Mouse (Mus musculus): ENCODE measurements around the gene Dhfr. TPM values are rescaled to one million over a fixed set of nuclear protein-coding genes. Genes with fewer than 3 reads are reported as not detected.
"Not testable (repeated sequence)": the region's sequence is repeated elsewhere in the genome, so short reads cannot be mapped to it uniquely, and the experiment has no call there.

Dhfr gene
- total RNA-seq (2022) = 1 to 10 TPM; 1.4 to 2.0 (median 1.9) TPM

GRCm38 (mm10) chr13:92354456-92355271 is at the start of gene Dhfr, which contains the start of gene Msh3:
Gene Dhfr, plus strand, starts transcription at chr13:92354726.
Gene Msh3, minus strand, starts transcription at chr13:92355003.
- DNase-seq (ENCODE audit: low spot score in 2 of 2) = peak; percentile 91 to 98

- DNase-seq (ENCODE audit: low spot score in 2 of 2) = no peak
These were observed 48.8 kb upstream of the Dhfr start, which contains the start of gene Gm20379 for GRCm38 (mm10) chr13:92305680-92306079. Gene Gm20379, plus strand, starts transcription at chr13:92305980.

GRCm38 (mm10) chr13:92314613-92315012 is 39.9 kb upstream of the Dhfr start:
- no peak for DNase-seq (ENCODE audit: low spot score in 2 of 2)

- no peak for DNase-seq (ENCODE audit: low spot score in 2 of 2)
These were observed 33.8 kb upstream of the Dhfr start for GRCm38 (mm10) chr13:92320770-92321169.

- DNase-seq (ENCODE audit: low spot score in 2 of 2) = no peak
These were observed 28.5 kb upstream of the Dhfr start for GRCm38 (mm10) chr13:92326030-92326429.

- DNase-seq (ENCODE audit: low spot score in 2 of 2) = no peak
These were observed 26.5 kb upstream of the Dhfr start for GRCm38 (mm10) chr13:92328000-92328399.

- no peak for DNase-seq (ENCODE audit: low spot score in 2 of 2)
These were observed 23.9 kb upstream of the Dhfr start for GRCm38 (mm10) chr13:92330621-92331020.

GRCm38 (mm10) chr13:92332103-92332879 is 22.2 kb upstream of the Dhfr start:
- no peak for DNase-seq (ENCODE audit: low spot score in 2 of 2)

GRCm38 (mm10) chr13:92336857-92337256 is 17.7 kb upstream of the Dhfr start:
- DNase-seq (ENCODE audit: low spot score in 2 of 2) = no peak

GRCm38 (mm10) chr13:92337773-92338462 is 16.6 kb upstream of the Dhfr start:
- no peak for DNase-seq (ENCODE audit: low spot score in 2 of 2)

- DNase-seq (ENCODE audit: low spot score in 2 of 2) = no peak
These were observed 14.7 kb upstream of the Dhfr start for GRCm38 (mm10) chr13:92339787-92340186.

- no peak for DNase-seq (ENCODE audit: low spot score in 2 of 2)
These were observed 10.5 kb upstream of the Dhfr start for GRCm38 (mm10) chr13:92344033-92344432.

GRCm38 (mm10) chr13:92346338-92346737 is 8.2 kb upstream of the Dhfr start:
- no peak for DNase-seq (ENCODE audit: low spot score in 2 of 2)

GRCm38 (mm10) chr13:92351100-92351499 is 3.4 kb upstream of the Dhfr start:
- DNase-seq (ENCODE audit: low spot score in 2 of 2) = no peak

GRCm38 (mm10) chr13:92353956-92354355 is 570 bp upstream of the Dhfr start:
- no peak for DNase-seq (ENCODE audit: low spot score in 2 of 2)

- no peak for DNase-seq (ENCODE audit: low spot score in 2 of 2)
These were observed 732 bp downstream of the Dhfr start for GRCm38 (mm10) chr13:92355272-92355643.

- no peak for DNase-seq (ENCODE audit: low spot score in 2 of 2)
These were observed 1.9 kb downstream of the Dhfr start for GRCm38 (mm10) chr13:92356376-92356775.

GRCm38 (mm10) chr13:92357644-92358043 is 3.1 kb downstream of the Dhfr start:
- no peak for DNase-seq (ENCODE audit: low spot score in 2 of 2)

GRCm38 (mm10) chr13:92361609-92362008 is 7.1 kb downstream of the Dhfr start:
- no peak for DNase-seq (ENCODE audit: low spot score in 2 of 2)

- DNase-seq (ENCODE audit: low spot score in 2 of 2) = no peak
These were observed 10.8 kb downstream of the Dhfr start for GRCm38 (mm10) chr13:92365312-92365711.

GRCm38 (mm10) chr13:92370811-92371210 is 16.3 kb downstream of the Dhfr start:
- no peak for DNase-seq (ENCODE audit: low spot score in 2 of 2)

GRCm38 (mm10) chr13:92371466-92371865 is 16.9 kb downstream of the Dhfr start:
- not testable (repeated sequence) for DNase-seq (ENCODE audit: low spot score in 2 of 2)

All from left cerebral cortex, adult 8-10 months (tissue).